ENCODE assay signal across 11 mouse cellular contexts in genomic region chr17:73222077-73222476, GRCm38 (mm10).
DNase-seq lines count a peak whose midpoint lies in the region; ATAC-seq and TF ChIP-seq lines count a peak whose summit lies in the region.
"Had no signal": no experiment of that assay in that cellular context is flagged by ENCODE, and none has a peak within 500 bp of the region (broad histone marks: within the 10 kb centered on the region; RNA-seq: fewer than 3 reads in every experiment).

No protein-coding gene starts in this region.

- no peak overlapping the region for H3K4me3 ChIP-seq in hindbrain, postnatal 0 days (ENCODE audit: low read length)
- no peak overlapping the region for H3K4me3 ChIP-seq in hindbrain, embryonic 13.5 days
- H3K4me3 ChIP-seq: liver, embryonic 15.5 days; neural tube, embryonic 13.5 days had no signal

- no peak for ATAC-seq in hindbrain, postnatal 0 days
- no peak for ATAC-seq in hindbrain, embryonic 13.5 days (ENCODE audit: low FRiP score)
- ATAC-seq in CD4-positive, CD25-positive, alpha-beta regulatory T cell, adult 4 months: peak; percentile 88
- peak; percentile 82 for ATAC-seq in megakaryocyte-erythroid progenitor cell, adult 5-6 weeks (replicated peaks; ENCODE audit: low FRiP score, low TSS enrichment, poor library complexity, severe bottlenecking)

- TF ChIP-seq CTCF in hindbrain, postnatal 0 days (IDR thresholded peaks at IDR 0.05; ENCODE audit: low read depth): no peak

- WGBS in hindbrain, postnatal 0 days: 47% methylated on average over 7 of the region's 7 CpGs
- WGBS in hindbrain, embryonic 13.5 days: 73% methylated on average over 7 of the region's 7 CpGs

- H3K4me2 ChIP-seq in hindbrain, postnatal 0 days (ENCODE audit: low read depth, low read length): no peak overlapping the region
- H3K4me2 ChIP-seq in hindbrain, embryonic 13.5 days: no peak overlapping the region
- H3K4me2 ChIP-seq: liver, embryonic 15.5 days; neural tube, embryonic 13.5 days had no signal

- DNase-seq in hindbrain, postnatal 0 days (ENCODE audit: low spot score): peak; percentile 34
- peak; percentile 34 to 44 for DNase-seq in heart, adult 9 months (ENCODE audit: low spot score in 2 of 2)
- DNase-seq in testis, postnatal 14 days (ENCODE audit: low spot score): no peak
- DNase-seq in c-Kit-positive CD71-positive TER-119-positive erythroid progenitor cells, embryonic 14.5 days (ENCODE audit: low spot score): no peak
- no peak for DNase-seq in cerebellum, adult 9-10 months
- DNase-seq: adrenal gland, postnatal 10 days had no signal

- no peaks in the 10 kb centered on the region for H3K36me3 ChIP-seq in hindbrain, postnatal 0 days (ENCODE audit: insufficient read depth, low read length)
- no peaks in the 10 kb centered on the region for H3K36me3 ChIP-seq in hindbrain, embryonic 13.5 days
- H3K36me3 ChIP-seq: liver, embryonic 15.5 days; neural tube, embryonic 13.5 days had no signal

- no peak overlapping the region for H3K27ac ChIP-seq in hindbrain, postnatal 0 days
- H3K27ac ChIP-seq in hindbrain, embryonic 13.5 days: no peak overlapping the region
- H3K27ac ChIP-seq: liver, embryonic 15.5 days had no signal

- no peaks in the 10 kb centered on the region for H3K9me3 ChIP-seq in hindbrain, postnatal 0 days (ENCODE audit: low read length)
- H3K9me3 ChIP-seq in hindbrain, embryonic 13.5 days: no peaks in the 10 kb centered on the region
- H3K9me3 ChIP-seq: liver, embryonic 15.5 days; neural tube, embryonic 13.5 days had no signal

- H3K4me1 ChIP-seq in hindbrain, postnatal 0 days (ENCODE audit: insufficient read depth, low read length): peaks cover 11% of the 10 kb centered on the region; the same call in 1 of the 2 replicates
- H3K4me1 ChIP-seq in hindbrain, embryonic 13.5 days (replicated peaks): peaks cover 37% of the 10 kb centered on the region

- H3K27me3 ChIP-seq in hindbrain, postnatal 0 days (ENCODE audit: insufficient read depth, low read length): no peaks in the 10 kb centered on the region
- no peaks in the 10 kb centered on the region for H3K27me3 ChIP-seq in hindbrain, embryonic 13.5 days
- H3K27me3 ChIP-seq: liver, embryonic 15.5 days; neural tube, embryonic 13.5 days had no signal

- no peak overlapping the region for H3K9ac ChIP-seq in hindbrain, postnatal 0 days (replicated peaks; ENCODE audit: low read length)
- no peak overlapping the region for H3K9ac ChIP-seq in hindbrain, embryonic 13.5 days
- H3K9ac ChIP-seq: liver, embryonic 15.5 days; neural tube, embryonic 13.5 days had no signal

Comparison
In these comparisons a context has a peak if more than half of its experiments do, and no peak if none do; other contexts are left out.
1. ATAC-seq: peak in CD4-positive, CD25-positive, alpha-beta regulatory T cell, adult 4 months (single experiment) and megakaryocyte-erythroid progenitor cell, adult 5-6 weeks (single experiment); none in hindbrain, postnatal 0 days (single experiment) and hindbrain, embryonic 13.5 days (single experiment).
2. DNase-seq: peak in hindbrain, postnatal 0 days (single experiment) and heart, adult 9 months (2 of 2); none in testis, postnatal 14 days (single experiment), c-Kit-positive CD71-positive TER-119-positive erythroid progenitor cells, embryonic 14.5 days (single experiment) and cerebellum, adult 9-10 months (single experiment).